Mouse (Mus musculus) liver, postnatal 0 days (tissue): ENCODE data around the gene Lrrc8c.

Experiments
- CTCF ChIP-seq: sonication (generic); IDR thresholded peaks from 2 replicates; pipeline ENCODE4 v1.5.1; 2016; ENCODE audit warnings: antibody characterized with exemption, low read depth
- EP300 ChIP-seq: IDR thresholded peaks from 2 replicates; pipeline ENCODE4 v1.6.1; 2016; ENCODE audit warnings: antibody characterized with exemption, low read depth, mild to moderate bottlenecking

DNA sequence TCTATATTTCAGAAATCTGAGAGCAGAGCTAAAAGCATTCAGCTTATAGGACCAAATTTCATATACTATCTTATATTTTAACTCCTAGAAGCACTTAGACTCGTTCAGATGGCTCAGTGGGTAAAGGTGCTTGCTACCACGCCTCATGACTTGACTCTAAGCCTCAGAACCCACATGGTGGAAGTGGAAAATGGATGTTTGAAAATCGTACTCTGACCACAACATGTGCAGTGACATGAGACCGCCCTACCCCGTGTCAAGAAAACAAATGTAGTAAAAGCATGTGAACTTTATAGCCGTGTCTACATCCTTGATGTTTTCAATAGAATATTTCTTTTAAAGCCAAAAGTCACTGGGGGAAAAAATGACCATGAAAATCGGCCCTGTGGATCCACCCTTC lies 21.9 kb downstream of the Lrrc8c start:
- no peak for TF ChIP-seq CTCF
- no peak for TF ChIP-seq EP300
